Mouse (Mus musculus): ENCODE results near the gene Clic6. TPM values are rescaled to one million over a fixed set of nuclear protein-coding genes. Genes with fewer than 3 reads are reported as not detected.

Gene Clic6
- 1 to 10 TPM; 3.7 to 8.6 (median 4.1) TPM for total RNA-seq (2022)

GRCm38 (mm10) chr16:92485436-92485835 lies at the start of gene Clic6:
Clic6 (plus strand) TSS chr16:92485736.
- no peak for DNase-seq (ENCODE audit: low spot score in 2 of 2)

GRCm38 (mm10) chr16:92439775-92440174 lies 45.8 kb upstream of the Clic6 start:
- no peak for DNase-seq (ENCODE audit: low spot score in 2 of 2)

GRCm38 (mm10) chr16:92440229-92440628 lies 45.3 kb upstream of the Clic6 start:
- DNase-seq (ENCODE audit: low spot score in 2 of 2) = no peak

GRCm38 (mm10) chr16:92441203-92441602 lies 44.3 kb upstream of the Clic6 start:
- no peak for DNase-seq (ENCODE audit: low spot score in 2 of 2)

GRCm38 (mm10) chr16:92442150-92442549 lies 43.4 kb upstream of the Clic6 start:
- no peak for DNase-seq (ENCODE audit: low spot score in 2 of 2)

GRCm38 (mm10) chr16:92442946-92443345 lies 42.6 kb upstream of the Clic6 start:
- DNase-seq (ENCODE audit: low spot score in 2 of 2) = no peak

GRCm38 (mm10) chr16:92443644-92444113 lies 41.9 kb upstream of the Clic6 start:
- no peak for DNase-seq (ENCODE audit: low spot score in 2 of 2)

GRCm38 (mm10) chr16:92445377-92445776 lies 40.2 kb upstream of the Clic6 start:
- DNase-seq (ENCODE audit: low spot score in 2 of 2) = no peak

- no peak for DNase-seq (ENCODE audit: low spot score in 2 of 2)
Measured at GRCm38 (mm10) chr16:92449080-92449479, 36.5 kb upstream of the Clic6 start.

GRCm38 (mm10) chr16:92450331-92450730 lies 35.2 kb upstream of the Clic6 start:
- no peak for DNase-seq (ENCODE audit: low spot score in 2 of 2)

GRCm38 (mm10) chr16:92451516-92452072 lies 33.9 kb upstream of the Clic6 start:
- DNase-seq (ENCODE audit: low spot score in 2 of 2) = no peak

GRCm38 (mm10) chr16:92452609-92453008 lies 32.9 kb upstream of the Clic6 start:
- DNase-seq (ENCODE audit: low spot score in 2 of 2) = no peak

- DNase-seq (ENCODE audit: low spot score in 2 of 2) = no peak
Measured at GRCm38 (mm10) chr16:92454002-92454401, 31.5 kb upstream of the Clic6 start.

GRCm38 (mm10) chr16:92454495-92454894 lies 31.0 kb upstream of the Clic6 start:
- DNase-seq (ENCODE audit: low spot score in 2 of 2) = no peak

- DNase-seq (ENCODE audit: low spot score in 2 of 2) = no peak
Measured at GRCm38 (mm10) chr16:92455488-92455887, 30.0 kb upstream of the Clic6 start.

GRCm38 (mm10) chr16:92455969-92456368 lies 29.6 kb upstream of the Clic6 start:
- DNase-seq (ENCODE audit: low spot score in 2 of 2) = no peak

- DNase-seq (ENCODE audit: low spot score in 2 of 2) = no peak
Measured at GRCm38 (mm10) chr16:92457594-92457993, 27.9 kb upstream of the Clic6 start.

GRCm38 (mm10) chr16:92461412-92461811 lies 24.1 kb upstream of the Clic6 start:
- DNase-seq (ENCODE audit: low spot score in 2 of 2) = no peak

- DNase-seq (ENCODE audit: low spot score in 2 of 2) = no peak
Measured at GRCm38 (mm10) chr16:92464390-92464972, 21.1 kb upstream of the Clic6 start.

- DNase-seq (ENCODE audit: low spot score in 2 of 2) = no peak
Measured at GRCm38 (mm10) chr16:92465226-92465625, 20.3 kb upstream of the Clic6 start.

GRCm38 (mm10) chr16:92465642-92466526 lies 19.7 kb upstream of the Clic6 start:
- DNase-seq (ENCODE audit: low spot score in 2 of 2) = peak; percentile 95 to 98

- DNase-seq (ENCODE audit: low spot score in 2 of 2) = no peak
Measured at GRCm38 (mm10) chr16:92467041-92467440, 18.5 kb upstream of the Clic6 start.

Data from left cerebral cortex, adult 8-10 months (tissue).